Mouse (Mus musculus): Measurements from ENCODE around the gene Senp6.

DNA sequence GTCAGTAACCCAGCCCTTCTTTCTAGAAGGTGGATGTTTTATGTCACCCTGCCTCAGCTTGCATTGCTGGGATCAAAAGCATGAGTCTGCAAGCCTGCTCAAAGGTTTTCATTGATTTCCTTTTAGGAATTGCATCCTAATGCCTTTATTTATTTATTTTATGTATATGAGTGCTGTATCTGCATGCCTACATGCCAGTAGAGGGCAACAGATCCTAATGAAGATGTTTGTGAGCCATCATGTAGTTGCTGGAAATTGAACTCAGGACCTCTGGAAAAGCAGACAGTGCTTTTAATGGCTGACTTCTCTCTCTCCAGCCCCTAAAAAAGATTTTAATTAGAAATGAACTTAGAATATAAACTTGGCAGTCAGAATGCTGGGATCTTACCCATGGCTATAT is 8.2 kb downstream of the Senp6 start:
- no peak for TF ChIP-seq CTCF (IDR thresholded peaks at IDR 0.05; ENCODE audit: low read depth, low read length)
- no peak for TF ChIP-seq POLR2A (IDR thresholded peaks at IDR 0.05; ENCODE audit: insufficient read depth, low read length)
